Mouse (Mus musculus): ENCODE measurements at regions not wholly inside any gene's neighbourhood (a gene's known extent, or its start where the extent isn't known, plus 50 kb on each side); places are given as distances from the start of the nearest gene placed in this dataset.

DNA sequence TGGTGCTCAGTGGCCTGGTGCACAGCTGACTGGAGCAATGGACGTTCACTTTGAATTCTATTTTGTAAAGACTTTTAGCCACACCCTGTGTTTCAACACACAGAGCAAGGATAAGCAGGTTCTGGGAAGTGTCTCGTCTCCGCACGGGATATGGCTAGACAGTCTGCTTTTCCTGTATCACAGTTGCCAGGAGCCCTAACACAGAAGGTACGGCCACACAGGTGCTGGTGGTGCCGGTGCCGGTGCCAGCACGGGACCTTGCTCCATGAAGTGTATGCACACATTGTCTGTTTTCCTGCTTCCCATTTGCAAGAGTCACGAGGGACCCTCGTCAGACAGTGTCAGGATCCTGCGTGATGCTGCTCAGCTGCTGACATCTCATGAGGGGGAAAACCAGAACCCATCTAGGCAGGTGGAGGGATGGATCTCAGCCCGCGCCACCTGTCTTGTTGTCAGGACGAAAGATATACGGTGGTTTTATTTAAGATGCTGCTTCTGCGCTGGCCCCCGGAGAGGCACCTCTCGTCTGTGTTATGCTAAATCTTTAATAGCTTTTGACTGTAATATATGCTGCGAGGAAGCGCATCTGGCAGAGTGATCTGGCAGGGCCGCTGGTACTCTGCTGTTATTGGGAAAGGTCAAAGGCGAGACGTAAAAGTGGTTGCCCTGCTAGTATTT lies 64.4 kb upstream of the Hdac4 start:
- TF ChIP-seq CTCF (IDR thresholded peaks at IDR 0.05; ENCODE audit: borderline replicate concordance, control insufficient read depth, extremely low read depth, insufficient read depth, low read length, poor library complexity) (no peak), POLR2A (IDR thresholded peaks at IDR 0.05; ENCODE audit: control insufficient read depth, extremely low read depth, insufficient read depth, low read length, poor library complexity) (no peak)

Measured in thymus, adult 2 months (tissue).